Mouse (Mus musculus) neural tube, embryonic 11.5 days (tissue): ENCODE results near the gene Rln3. TPM values are rescaled to one million over a fixed set of nuclear protein-coding genes. Genes with fewer than 3 reads are reported as not detected.
"Not testable (repeated sequence)": the region's sequence is repeated elsewhere in the genome, so short reads cannot be mapped to it uniquely, and the experiment has no call there.

ENCODE experiments used
- ATAC-seq: fragments of 200-750 bp; cut with Nextera tagmentation; 2 replicates; pipeline ENCODE4 v1.8.0; 2017; ENCODE audit warnings: moderate number of reproducible peaks, mild to moderate bottlenecking, moderate TSS enrichment, moderate library complexity; ENCODE audit not compliant: insufficient read depth, low FRiP score, low TSS enrichment
- DNase-seq: peaks from one replicate; pipeline ENCODE4 v3.0.0-alpha.2; 2015; ENCODE audit warnings: low spot score
- H3K27ac ChIP-seq: fragments of 300-500 bp; sonication (generic); 2 replicates; pipeline ENCODE4 v1.5.1; 2014; ENCODE audit warnings: low read depth, mild to moderate bottlenecking, low read length
- H3K27me3 ChIP-seq: fragments of 300-500 bp; sonication (generic); 2 replicates; pipeline ENCODE4 v1.6.1; 2014; ENCODE audit warnings: mild to moderate bottlenecking, low read length, mixed read lengths; ENCODE audit not compliant: control insufficient read depth, insufficient read depth
- H3K36me3 ChIP-seq: fragments of 300-500 bp; sonication (generic); 2 replicates; pipeline ENCODE4 v1.6.1; 2014; ENCODE audit warnings: mild to moderate bottlenecking, low read length, moderate library complexity, mixed read lengths; ENCODE audit not compliant: control insufficient read depth, insufficient read depth
- H3K4me1 ChIP-seq: fragments of 300-500 bp; sonication (generic); 2 replicates; pipeline ENCODE4 v1.6.1; 2014; ENCODE audit warnings: low read length, mixed read lengths; ENCODE audit not compliant: control insufficient read depth, insufficient read depth
- H3K4me2 ChIP-seq: fragments of 300-500 bp; sonication (generic); 2 replicates; pipeline ENCODE4 v1.6.1; 2014; ENCODE audit warnings: low read depth, mild to moderate bottlenecking, moderate library complexity
- H3K4me3 ChIP-seq: fragments of 300-500 bp; sonication (generic); 2 replicates; pipeline ENCODE4 v1.5.1; 2014; ENCODE audit warnings: low read depth, low read length
- H3K9ac ChIP-seq: fragments of 300-500 bp; sonication (generic); 2 replicates; pipeline ENCODE4 v1.6.1; 2014; ENCODE audit warnings: mild to moderate bottlenecking, low read length
- H3K9me3 ChIP-seq: fragments of 300-500 bp; sonication (generic); 2 replicates; pipeline ENCODE4 v1.6.1; 2016; ENCODE audit warnings: low read length; ENCODE audit not compliant: control insufficient read depth
- WGBS: fragments of 180-500 bp; shearing (Covaris S2); extraction: QIAGEN DNeasy Blood & Tissue Kit; methylation state at CpG from one replicate; pipeline ENCODE4 v1.1.7; 2014; 5-methylcytosine and 5-hydroxymethylcytosine counted together
- polyA plus RNA-seq: library from polyadenylated mRNA; unstranded; fragments of >200 nt; fragmentation: Nextera tagmentation; extraction: Ambion mirVana; gene quantifications from 2 replicates; pipeline ENCODE4 v1.2.1, GENCODE M21; 2014

The Rln3 gene
- polyA plus RNA-seq, 1 experiment from 2014 or later: not detected

- H3K36me3 ChIP-seq: no peaks in the 10 kb centered on the region
- no peak overlapping the region for H3K4me3 ChIP-seq
- DNase-seq (peak; percentile 44), ATAC-seq (no peak)
- H3K27ac ChIP-seq: no peak overlapping the region
- WGBS: 23% methylated on average over 7 of the region's 7 CpGs
- peaks cover 21% of the 10 kb centered on the region for H3K4me1 ChIP-seq
- H3K9me3 ChIP-seq: no peaks in the 10 kb centered on the region
- no peak overlapping the region for H3K4me2 ChIP-seq
- H3K9ac ChIP-seq: no peak overlapping the region
- peaks cover 35% of the 10 kb centered on the region for H3K27me3 ChIP-seq
Measured at GRCm38 (mm10) chr8:84008362-84008761, 36.4 kb downstream of the Rln3 start.

DNA sequence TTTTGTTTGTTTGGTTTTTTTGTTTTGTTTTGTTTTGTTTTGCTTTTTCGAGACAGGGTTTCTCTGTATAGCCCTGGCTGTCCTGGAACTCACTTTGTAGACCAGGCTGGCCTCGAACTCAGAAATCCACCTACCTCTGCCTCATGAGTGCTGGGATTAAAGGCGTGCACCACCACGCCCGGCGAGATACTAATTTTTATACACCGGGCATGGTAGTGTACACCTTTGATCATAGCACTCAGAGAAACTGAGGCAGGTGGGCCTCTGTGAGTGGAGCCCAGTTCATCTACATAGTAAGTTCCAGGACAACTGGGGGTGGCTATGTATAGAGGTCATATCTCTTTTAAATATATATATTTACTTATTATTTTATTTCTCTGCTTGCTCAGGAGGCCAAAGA lies 39.3 kb downstream of the Rln3 start:
- ATAC-seq, H3K9me3 ChIP-seq, H3K36me3 ChIP-seq, H3K9ac ChIP-seq, H3K4me3 ChIP-seq, DNase-seq, H3K4me2 ChIP-seq, H3K4me1 ChIP-seq, H3K27ac ChIP-seq: not testable (repeated sequence)
- WGBS: 93% methylated on average over 7 of the region's 7 CpGs
- peaks cover 19% of the 10 kb centered on the region for H3K27me3 ChIP-seq

DNA sequence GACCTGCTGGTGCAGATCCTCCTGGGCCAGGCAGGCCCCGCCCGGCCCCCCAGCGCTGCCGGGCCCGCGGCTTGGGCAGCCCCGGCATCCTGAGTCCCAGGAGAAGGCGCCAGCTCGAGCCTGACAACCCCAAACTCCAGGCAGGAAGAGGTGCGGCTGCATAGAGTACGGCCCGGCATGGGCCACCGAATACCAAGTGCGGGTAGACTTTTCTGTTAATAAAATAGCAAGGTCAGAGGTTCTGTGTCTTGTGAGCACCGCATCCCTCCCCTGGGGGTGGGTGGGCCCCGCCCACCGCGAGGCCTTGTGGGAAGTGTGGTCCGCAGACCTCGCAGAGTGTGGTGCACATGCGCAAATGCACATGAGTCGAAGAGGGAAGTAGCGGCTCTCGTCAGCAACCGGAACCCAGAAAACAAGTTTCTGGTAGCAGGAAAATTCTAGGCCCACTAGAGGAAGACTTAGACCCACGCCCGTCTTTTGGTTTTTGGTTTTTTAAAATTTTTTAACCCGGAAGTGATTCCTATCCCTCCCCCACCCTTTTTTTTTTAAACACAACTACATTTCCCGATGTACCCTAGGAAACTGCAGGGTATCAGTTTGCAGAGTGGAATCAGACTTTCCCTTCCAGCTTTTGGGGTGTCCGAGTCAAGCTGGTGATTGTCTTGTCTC lies 40.1 kb downstream of the Rln3 start:
- peak overlapping the region; percentile 41 for H3K4me3 ChIP-seq
- peak; percentile 65 for ATAC-seq
- peak overlapping the region; percentile 49 for H3K9ac ChIP-seq
- no peaks in the 10 kb centered on the region for H3K9me3 ChIP-seq
- peaks cover 2% of the 10 kb centered on the region; the same call in 1 of the 2 replicates for H3K36me3 ChIP-seq
- peaks cover 20% of the 10 kb centered on the region for H3K27me3 ChIP-seq
- peaks cover 9% of the 10 kb centered on the region for H3K4me1 ChIP-seq
- DNase-seq: peak; percentile 94
- under 1% methylated on average over 30 of the region's 30 CpGs for WGBS
- peak overlapping the region; percentile 60 for H3K4me2 ChIP-seq
- H3K27ac ChIP-seq: no peak overlapping the region

DNA sequence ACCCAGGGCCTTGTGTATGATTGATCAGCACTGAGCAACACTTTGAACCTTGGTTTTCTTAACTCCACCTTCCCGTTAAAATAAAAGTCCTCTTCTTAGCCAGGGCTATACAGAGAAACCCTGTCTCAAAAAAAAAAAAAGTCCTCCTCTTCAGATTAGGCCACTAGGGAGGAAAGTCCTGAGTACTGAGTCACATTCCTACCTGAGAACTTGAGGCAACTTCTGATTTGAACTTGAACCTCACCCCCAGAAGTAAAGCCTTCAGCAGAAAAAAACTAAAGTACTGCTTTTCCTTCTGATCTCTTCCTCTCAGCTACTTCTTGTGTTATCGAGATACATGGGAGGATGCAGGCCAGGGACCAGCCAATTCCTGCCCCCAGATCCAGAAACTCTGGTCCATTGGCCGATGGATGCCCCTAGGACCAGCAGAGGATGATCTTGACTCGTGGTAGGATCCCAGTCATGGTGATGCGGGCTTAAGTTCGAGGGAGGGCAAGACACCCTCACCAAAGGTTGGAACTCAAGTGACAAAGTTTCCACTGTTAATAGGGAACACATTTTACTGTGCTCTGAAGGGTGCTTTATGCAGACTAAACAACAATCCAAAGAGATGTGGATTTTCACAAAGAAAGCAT lies 41.1 kb downstream of the Rln3 start:
- Histone ChIP-seq H3K4me2 (peak overlapping the region; percentile 60; the same call in 1 of the 2 replicates), H3K4me3 (no peak overlapping the region), H3K4me1 (peaks cover 17% of the 10 kb centered on the region), H3K36me3 (peaks cover 2% of the 10 kb centered on the region), H3K9ac (no peak overlapping the region), H3K27ac (no peak overlapping the region), H3K9me3 (no peaks in the 10 kb centered on the region), H3K27me3 (peaks cover 20% of the 10 kb centered on the region)
- no peak for DNase-seq
- no peak for ATAC-seq
- WGBS: 78% methylated on average over 6 of the region's 6 CpGs

- Histone ChIP-seq H3K9ac (no peak overlapping the region), H3K4me3 (no peak overlapping the region), H3K4me2 (no peak overlapping the region), H3K36me3 (peaks cover 2% of the 10 kb centered on the region), H3K27me3 (peaks cover 20% of the 10 kb centered on the region), H3K27ac (no peak overlapping the region), H3K9me3 (no peaks in the 10 kb centered on the region), H3K4me1 (peaks cover 18% of the 10 kb centered on the region)
- WGBS: 63% methylated on average over 12 of the region's 12 CpGs
- DNase-seq (no peak), ATAC-seq (no peak)
Measured at GRCm38 (mm10) chr8:84002957-84003611, 41.7 kb downstream of the Rln3 start.

DNA sequence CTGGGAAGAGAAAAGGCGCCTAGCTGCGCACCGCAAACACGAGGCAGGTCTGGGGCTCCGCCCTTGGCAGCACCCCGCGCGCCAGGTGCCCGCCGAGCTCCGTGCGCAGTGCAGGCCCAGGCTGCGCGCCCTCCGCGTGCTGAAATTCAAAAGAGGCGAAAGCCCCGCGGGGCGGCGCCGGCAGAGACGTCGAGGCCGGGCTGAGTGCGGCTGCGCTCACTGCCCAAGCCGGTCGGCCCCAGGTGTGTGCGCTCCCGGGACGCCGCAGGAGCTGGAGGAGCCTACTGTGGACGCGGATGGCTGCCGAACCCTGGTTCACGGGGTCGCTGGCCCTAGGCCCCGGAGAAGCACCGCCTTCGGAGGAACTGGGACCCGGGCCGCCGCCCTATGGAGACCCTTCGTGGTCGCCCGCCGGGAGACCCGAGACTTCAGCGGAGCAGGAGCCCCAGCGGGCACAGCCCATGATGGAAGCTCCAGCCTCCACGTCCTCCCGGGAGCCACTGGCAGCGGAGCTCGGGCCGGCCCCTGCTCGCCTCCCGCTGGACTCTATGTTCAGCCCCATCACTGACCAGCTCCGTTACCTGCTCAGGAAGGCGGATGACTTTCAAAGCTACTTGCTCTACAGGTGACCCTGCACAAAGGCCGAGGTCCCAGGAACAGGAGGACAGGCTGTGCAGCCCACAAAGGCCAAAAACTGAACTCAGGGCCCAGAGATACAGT lies 43.4 kb downstream of the Rln3 start, which contains the start of gene 1700067K01Rik:
TSS of gene 1700067K01Rik (plus strand) at position 222 of the 720 bp plus-strand sequence.
- no peak within 1 kb of the TSS for H3K4me3 ChIP-seq
- no peak within 1 kb of the TSS for H3K27ac ChIP-seq
- 0 out of 2 replicates have a peak within 1 kb of the TSS, but pooled peaks have one; percentile 16 for H3K9ac ChIP-seq
- ATAC-seq (no peak), DNase-seq (no peak)
- H3K27me3 ChIP-seq: peaks cover 20% of the 10 kb centered on the region
- peaks cover 2% of the 10 kb centered on the region for H3K36me3 ChIP-seq
- 14% methylated on average over 61 of the region's 61 CpGs for WGBS
- peaks cover 18% of the 10 kb centered on the region for H3K4me1 ChIP-seq
- H3K9me3 ChIP-seq: no peaks in the 10 kb centered on the region
- H3K4me2 ChIP-seq: 0 out of 2 replicates have a peak within 1 kb of the TSS, but pooled peaks have one; percentile 18

DNA sequence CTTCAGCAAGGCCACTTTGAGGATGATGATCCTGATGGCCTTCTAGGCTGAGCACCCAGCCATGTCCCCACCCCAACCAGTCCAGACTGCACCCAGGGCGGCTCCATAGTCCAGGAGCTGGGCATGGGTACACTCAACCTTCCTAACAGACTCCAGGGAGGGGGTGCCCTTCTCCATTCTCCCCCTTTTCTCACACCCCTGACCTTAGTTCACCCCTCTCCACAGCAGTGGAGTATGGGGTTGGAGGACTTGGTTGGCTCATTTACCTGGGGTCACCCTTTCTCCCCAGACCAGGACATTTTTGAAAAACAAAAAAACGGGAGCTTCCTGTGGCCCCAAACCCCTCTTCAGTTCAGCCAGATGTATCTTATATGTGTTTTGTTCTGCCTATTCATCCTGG lies 45.0 kb downstream of the Rln3 start:
- no peak overlapping the region for H3K27ac ChIP-seq
- ATAC-seq (no peak), DNase-seq (no peak)
- whole genome bisulfite sequencing: 96% methylated on average over 2 of the region's 2 CpGs
- peaks cover 2% of the 10 kb centered on the region for H3K36me3 ChIP-seq
- no peak overlapping the region for H3K9ac ChIP-seq
- peak overlapping the region; percentile 83; the same call in 1 of the 2 replicates for H3K4me3 ChIP-seq
- no peak overlapping the region for H3K4me2 ChIP-seq
- no peaks in the 10 kb centered on the region for H3K9me3 ChIP-seq
- peaks cover 20% of the 10 kb centered on the region for H3K27me3 ChIP-seq
- peaks cover 18% of the 10 kb centered on the region for H3K4me1 ChIP-seq

DNA sequence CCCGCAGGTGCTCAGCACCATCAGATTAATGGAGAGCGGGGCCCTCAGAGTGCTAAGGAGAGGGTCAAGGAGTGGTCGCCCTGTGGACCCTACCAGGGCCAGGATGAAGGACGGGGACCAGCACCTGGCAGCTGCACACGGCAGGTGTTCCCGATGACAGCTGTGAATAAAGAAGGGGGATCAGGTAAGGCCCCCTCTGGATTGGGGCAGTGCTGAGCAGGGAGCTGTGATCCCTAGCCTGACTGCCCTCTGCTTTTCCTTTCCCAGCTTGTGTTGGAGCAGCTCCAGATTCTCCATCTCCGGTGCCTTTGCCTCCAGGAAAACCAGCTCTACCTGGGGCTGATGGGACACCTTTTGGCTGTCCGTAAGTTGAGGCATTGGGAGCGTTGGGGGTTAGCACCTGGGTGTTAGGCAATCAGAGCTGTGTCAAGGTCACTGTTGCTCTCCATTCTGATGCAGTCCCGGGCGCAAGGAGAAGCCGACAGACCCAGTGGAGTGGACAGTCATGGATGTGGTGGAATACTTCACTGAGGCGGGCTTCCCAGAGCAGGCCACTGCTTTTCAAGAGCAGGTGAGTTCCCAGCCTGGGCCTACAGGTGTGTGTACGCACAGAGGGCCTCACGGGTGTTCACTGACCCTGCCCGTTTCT lies 45.6 kb downstream of the Rln3 start:
- Histone ChIP-seq H3K36me3 (peaks cover 2% of the 10 kb centered on the region), H3K4me3 (peak overlapping the region; percentile 83), H3K9ac (no peak overlapping the region), H3K27me3 (peaks cover 20% of the 10 kb centered on the region), H3K4me2 (peak overlapping the region; percentile 80), H3K4me1 (peaks cover 17% of the 10 kb centered on the region), H3K27ac (no peak overlapping the region), H3K9me3 (no peaks in the 10 kb centered on the region)
- WGBS: 68% methylated on average over 16 of the region's 16 CpGs
- no peak for ATAC-seq
- DNase-seq: no peak
